ENCODE assay signal across 21 mouse cellular contexts in genomic region chr13:110081174-110081573, GRCm38 (mm10).
DNase-seq lines count a peak whose midpoint lies in the region; ATAC-seq and TF ChIP-seq lines count a peak whose summit lies in the region.
"Had no signal": no experiment of that assay in that cellular context is flagged by ENCODE, and none has a peak within 500 bp of the region (broad histone marks: within the 10 kb centered on the region; RNA-seq: fewer than 3 reads in every experiment).

No protein-coding gene starts in this region.

- no peak overlapping the region for H3K4me2 ChIP-seq in forebrain, postnatal 0 days (ENCODE audit: low read depth)
- no peak overlapping the region for H3K4me2 ChIP-seq in forebrain, embryonic 16.5 days (ENCODE audit: low read length)
- no peak overlapping the region for H3K4me2 ChIP-seq in midbrain, embryonic 11.5 days
- no peak overlapping the region for H3K4me2 ChIP-seq in midbrain, embryonic 13.5 days (replicated peaks)
- H3K4me2 ChIP-seq: embryonic facial prominence, embryonic 13.5 days; embryonic facial prominence, embryonic 15.5 days; forebrain, embryonic 12.5 days had no signal

- H3K27ac ChIP-seq in forebrain, postnatal 0 days (ENCODE audit: low read depth, low read length) = no peak overlapping the region
- no peak overlapping the region for H3K27ac ChIP-seq in forebrain, embryonic 16.5 days (ENCODE audit: low read length)
- H3K27ac ChIP-seq in midbrain, embryonic 11.5 days (ENCODE audit: low read depth, low read length) = no peak overlapping the region
- H3K27ac ChIP-seq in midbrain, embryonic 13.5 days = no peak overlapping the region
- H3K27ac ChIP-seq: embryonic facial prominence, embryonic 13.5 days; embryonic facial prominence, embryonic 15.5 days; forebrain, embryonic 10.5 days; forebrain, embryonic 12.5 days had no signal

- H3K4me3 ChIP-seq in forebrain, postnatal 0 days (ENCODE audit: low read depth, low read length) = no peak overlapping the region
- H3K4me3 ChIP-seq in forebrain, embryonic 16.5 days (replicated peaks; ENCODE audit: low read length) = no peak overlapping the region
- no peak overlapping the region for H3K4me3 ChIP-seq in midbrain, embryonic 11.5 days (ENCODE audit: low read depth, low read length)
- no peak overlapping the region for H3K4me3 ChIP-seq in midbrain, embryonic 13.5 days (replicated peaks)
- H3K4me3 ChIP-seq: embryonic facial prominence, embryonic 13.5 days; embryonic facial prominence, embryonic 15.5 days; erythroblast, embryonic 14.5 days; forebrain, embryonic 10.5 days; forebrain, embryonic 12.5 days had no signal

- ATAC-seq in forebrain, postnatal 0 days = peak; percentile 55; the same call in 1 of the 2 replicates
- no peak for ATAC-seq in forebrain, embryonic 16.5 days
- ATAC-seq in midbrain, embryonic 11.5 days (ENCODE audit: low FRiP score) = no peak
- no peak for ATAC-seq in midbrain, embryonic 13.5 days
- no peak for ATAC-seq in activated CD4-positive, CD25-positive, alpha-beta regulatory T cell, adult 4 months

- no peak for TF ChIP-seq POLR2A in brain, embryonic 14.5 days (IDR thresholded peaks at IDR 0.05; ENCODE audit: borderline replicate concordance, extremely low read depth, insufficient read depth, insufficient read length, poor library complexity, severe bottlenecking)

- peak; percentile 37 for DNase-seq in forebrain, postnatal 0 days
- DNase-seq in midbrain, embryonic 11.5 days (ENCODE audit: low spot score, missing footprints) = peak; percentile 39
- DNase-seq in brain, adult 2 months (ENCODE audit: low read depth, low spot score) = peak; percentile 58
- DNase-seq in brain, embryonic 14.5 days (ENCODE audit: low read depth) = peak; percentile 42
- DNase-seq: adrenal gland, adult 8-10 months; adrenal gland, postnatal 14 days; adrenal gland, postnatal 36 days; cerebellum, adult 11-12 months; cerebellum, adult 2 months; cerebellum, adult 9-10 months; cerebellum, postnatal 10 days; cerebellum, postnatal 25 days; embryo, embryonic 11 days had no signal

- no peak for TF ChIP-seq CTCF in forebrain, postnatal 0 days (IDR thresholded peaks at IDR 0.05; ENCODE audit: low read depth)
- TF ChIP-seq CTCF in brain, embryonic 14.5 days (IDR thresholded peaks at IDR 0.05; ENCODE audit: borderline replicate concordance, extremely low read depth, insufficient read depth, insufficient read length) = no peak

- H3K27me3 ChIP-seq in forebrain, postnatal 0 days (ENCODE audit: insufficient read depth, low read length) = no peaks in the 10 kb centered on the region
- no peaks in the 10 kb centered on the region for H3K27me3 ChIP-seq in forebrain, embryonic 16.5 days (replicated peaks; ENCODE audit: control insufficient read depth, insufficient read depth, low read length)
- no peaks in the 10 kb centered on the region for H3K27me3 ChIP-seq in midbrain, embryonic 11.5 days (ENCODE audit: control insufficient read depth, insufficient read depth, low read length)
- H3K27me3 ChIP-seq in midbrain, embryonic 13.5 days = no peaks in the 10 kb centered on the region
- H3K27me3 ChIP-seq: embryonic facial prominence, embryonic 13.5 days; embryonic facial prominence, embryonic 15.5 days; forebrain, embryonic 12.5 days had no signal

- H3K9ac ChIP-seq in forebrain, postnatal 0 days = no peak overlapping the region
- no peak overlapping the region for H3K9ac ChIP-seq in forebrain, embryonic 16.5 days (replicated peaks; ENCODE audit: low read depth, low read length)
- H3K9ac ChIP-seq in midbrain, embryonic 11.5 days (ENCODE audit: low read length) = no peak overlapping the region
- no peak overlapping the region for H3K9ac ChIP-seq in midbrain, embryonic 13.5 days (replicated peaks)
- H3K9ac ChIP-seq: embryonic facial prominence, embryonic 13.5 days; embryonic facial prominence, embryonic 15.5 days; forebrain, embryonic 12.5 days had no signal

- no peaks in the 10 kb centered on the region for H3K4me1 ChIP-seq in forebrain, postnatal 0 days (ENCODE audit: insufficient read depth)
- no peaks in the 10 kb centered on the region for H3K4me1 ChIP-seq in forebrain, embryonic 16.5 days (replicated peaks; ENCODE audit: control insufficient read depth, insufficient read depth, low read length)
- no peaks in the 10 kb centered on the region for H3K4me1 ChIP-seq in midbrain, embryonic 11.5 days (ENCODE audit: control insufficient read depth, insufficient read depth, low read length)
- 0 out of 2 replicates have a peak, but pooled peaks cover 2% of the 10 kb centered on the region for H3K4me1 ChIP-seq in midbrain, embryonic 13.5 days (replicated peaks)
- H3K4me1 ChIP-seq: embryonic facial prominence, embryonic 13.5 days; embryonic facial prominence, embryonic 15.5 days; forebrain, embryonic 10.5 days; forebrain, embryonic 12.5 days had no signal

- H3K36me3 ChIP-seq in forebrain, postnatal 0 days (ENCODE audit: insufficient read depth) = peaks cover 7% of the 10 kb centered on the region; the same call in 1 of the 2 replicates
- H3K36me3 ChIP-seq in forebrain, embryonic 16.5 days (ENCODE audit: control insufficient read depth, insufficient read depth) = no peaks in the 10 kb centered on the region
- no peaks in the 10 kb centered on the region for H3K36me3 ChIP-seq in midbrain, embryonic 11.5 days (ENCODE audit: control insufficient read depth, insufficient read depth, low read length)
- H3K36me3 ChIP-seq in midbrain, embryonic 13.5 days = peaks cover 19% of the 10 kb centered on the region; the same call in 1 of the 2 replicates
- H3K36me3 ChIP-seq: embryonic facial prominence, embryonic 13.5 days; embryonic facial prominence, embryonic 15.5 days; forebrain, embryonic 10.5 days; forebrain, embryonic 12.5 days had no signal

- H3K9me3 ChIP-seq in forebrain, postnatal 0 days (ENCODE audit: low read length) = no peaks in the 10 kb centered on the region
- H3K9me3 ChIP-seq in forebrain, embryonic 16.5 days (ENCODE audit: control insufficient read depth, low read length) = no peaks in the 10 kb centered on the region
- no peaks in the 10 kb centered on the region; the same call in 1 of the 2 replicates for H3K9me3 ChIP-seq in midbrain, embryonic 11.5 days (ENCODE audit: control insufficient read depth, low read length)
- H3K9me3 ChIP-seq in midbrain, embryonic 13.5 days = peaks cover 6% of the 10 kb centered on the region; the same call in 1 of the 2 replicates
- H3K9me3 ChIP-seq: embryonic facial prominence, embryonic 13.5 days; embryonic facial prominence, embryonic 15.5 days; forebrain, embryonic 10.5 days; forebrain, embryonic 12.5 days had no signal
